In the genomic region with DNA sequence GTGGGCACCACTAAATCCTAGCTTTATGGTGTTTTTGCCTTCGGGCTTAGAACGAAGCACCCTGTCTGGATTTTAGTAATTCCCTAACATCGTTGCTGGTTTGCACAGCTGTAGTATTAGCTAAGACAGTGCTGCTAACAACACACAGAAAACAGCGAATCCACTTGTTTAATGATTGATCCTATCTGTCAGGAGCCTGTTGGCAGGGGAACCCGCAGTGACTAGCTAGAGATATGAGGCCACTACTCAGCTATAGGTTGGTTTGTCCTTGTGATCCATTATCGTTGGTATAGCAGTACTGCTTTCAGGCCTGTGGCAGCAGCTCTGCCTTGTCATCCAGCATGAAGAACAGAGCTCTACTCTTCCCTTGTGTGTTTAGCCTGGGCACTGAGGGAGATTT, we compare ENCODE assay signal across 24 mouse cellular contexts.
"Had no signal": no experiment of that assay in that cellular context is flagged by ENCODE, and none has a peak within 500 bp of the region (broad histone marks: within the 10 kb centered on the region; RNA-seq: fewer than 3 reads in every experiment).

No protein-coding gene starts in this region.

- H3K27me3 ChIP-seq: heart, embryonic 13.5 days; heart, embryonic 15.5 days; hindbrain, embryonic 13.5 days; hindbrain, embryonic 15.5 days; kidney, embryonic 15.5 days; limb, embryonic 13.5 days; limb, embryonic 15.5 days had no signal

- H3K9me3 ChIP-seq: heart, embryonic 13.5 days; heart, embryonic 15.5 days; hindbrain, embryonic 13.5 days; hindbrain, embryonic 15.5 days; kidney, embryonic 15.5 days; limb, embryonic 13.5 days; limb, embryonic 15.5 days had no signal

- DNase-seq: gastrocnemius, adult 2 months; gastrocnemius, postnatal 10 days; gastrocnemius, postnatal 36 days; heart, adult 11 months; heart, adult 2 months; heart, postnatal 14 days; heart, postnatal 36 days; kidney, adult 11 months; kidney, postnatal 10 days; layer of hippocampus, adult 9-11 months; layer of hippocampus, postnatal 36 days; left cerebral cortex, postnatal 4 days had no signal

- H3K4me2 ChIP-seq: heart, embryonic 11.5 days; heart, embryonic 13.5 days; heart, embryonic 15.5 days; hindbrain, embryonic 13.5 days; hindbrain, embryonic 15.5 days; kidney, embryonic 15.5 days; limb, embryonic 13.5 days; limb, embryonic 15.5 days; liver, embryonic 11.5 days had no signal

- H3K9ac ChIP-seq: heart, embryonic 13.5 days; heart, embryonic 15.5 days; hindbrain, embryonic 13.5 days; hindbrain, embryonic 15.5 days; kidney, embryonic 15.5 days; limb, embryonic 13.5 days; limb, embryonic 15.5 days; liver, embryonic 14.5 days had no signal

- H3K27ac ChIP-seq: gastrocnemius, adult 2 months; heart, adult 2 months; heart, embryonic 13.5 days; heart, embryonic 15.5 days; hindbrain, embryonic 13.5 days; hindbrain, embryonic 15.5 days; hindbrain, postnatal 0 days; kidney, embryonic 15.5 days; limb, embryonic 13.5 days; limb, embryonic 15.5 days; liver, embryonic 14.5 days had no signal

- H3K4me3 ChIP-seq: gastrocnemius, adult 2 months; heart, adult 2 months; heart, embryonic 13.5 days; heart, embryonic 15.5 days; hindbrain, embryonic 13.5 days; hindbrain, embryonic 15.5 days; kidney, embryonic 15.5 days; limb, embryonic 13.5 days; limb, embryonic 15.5 days had no signal

- H3K36me3 ChIP-seq: heart, embryonic 13.5 days; heart, embryonic 15.5 days; hindbrain, embryonic 13.5 days; hindbrain, embryonic 15.5 days; kidney, embryonic 15.5 days; limb, embryonic 13.5 days; limb, embryonic 15.5 days had no signal

- ATAC-seq: hindbrain, postnatal 0 days; intestine, embryonic 16.5 days had no signal

- H3K4me1 ChIP-seq: heart, embryonic 13.5 days; heart, embryonic 15.5 days; hindbrain, embryonic 13.5 days; hindbrain, embryonic 15.5 days; kidney, embryonic 15.5 days; limb, embryonic 13.5 days; limb, embryonic 15.5 days had no signal
